Mouse (Mus musculus): ENCODE results near the gene Rasal1. TPM values are rescaled to one million over a fixed set of nuclear protein-coding genes. Genes with fewer than 3 reads are reported as not detected.

Rasal1 gene
- 0.58 and 0.89 TPM in 2 replicates for polyA plus RNA-seq (2015; fragmentation: Nextera tagmentation; extraction: Ambion mirVana)

DNA sequence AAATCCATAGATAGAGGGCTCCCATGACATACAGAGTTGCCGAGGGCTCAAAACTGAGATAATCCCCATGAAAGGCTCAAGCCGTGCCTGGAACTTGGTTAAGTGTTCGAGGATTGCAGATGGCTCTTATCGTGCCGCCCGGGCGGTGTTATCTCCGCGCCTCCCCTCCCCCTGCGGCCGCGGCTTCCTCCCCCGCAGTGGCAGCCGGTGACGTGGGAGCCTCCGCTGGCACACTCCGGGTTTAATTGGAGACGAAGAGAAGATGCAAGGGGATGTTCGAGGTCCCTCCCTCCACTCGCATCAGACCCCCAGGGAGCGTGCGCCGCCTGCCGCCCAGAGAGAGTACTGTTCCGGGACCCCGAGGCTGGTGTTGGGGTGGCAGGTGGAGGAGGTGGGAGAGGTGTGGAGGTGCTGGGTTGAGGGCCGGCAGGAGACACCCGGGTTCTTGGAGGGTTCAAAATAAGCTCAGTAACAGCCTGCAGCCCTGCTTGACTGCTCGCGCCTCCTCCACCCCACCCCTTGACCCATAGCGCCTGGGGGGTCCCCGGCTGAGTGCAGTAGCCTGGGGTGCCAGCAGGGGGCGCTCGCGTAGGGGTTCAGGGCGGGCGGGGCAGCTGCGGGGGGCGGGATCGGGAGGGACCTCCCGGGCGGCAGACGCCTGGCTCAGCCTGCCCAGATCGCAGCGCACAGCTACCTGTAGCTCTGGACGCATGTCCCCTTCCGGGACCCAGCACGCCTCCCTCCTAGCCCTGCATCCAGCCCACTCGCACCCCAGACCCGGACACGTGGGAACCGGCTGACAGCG lies at the start of gene Rasal1:
Rasal1 (plus strand) TSS at position 244 of the 805 bp plus-strand sequence.
- under 1% methylated on average over 51 of the region's 53 CpGs for WGBS
- Histone ChIP-seq H3K9me3 (replicated peaks) (no peaks in the 10 kb centered on the region), H3K4me2 (peak within 1 kb of the TSS; percentile 61), H3K27ac (no peak within 1 kb of the TSS), H3K4me1 (peaks cover 24% of the 10 kb centered on the region), H3K36me3 (no peaks in the 10 kb centered on the region), H3K27me3 (peaks cover 62% of the 10 kb centered on the region), H3K9ac (peak within 1 kb of the TSS; percentile 33; the same call in 1 of the 2 replicates), H3K4me3 (replicated peaks) (peak within 1 kb of the TSS; percentile 34)
- peak; percentile 65 for ATAC-seq (replicated peaks; ENCODE audit: low FRiP score)

DNA sequence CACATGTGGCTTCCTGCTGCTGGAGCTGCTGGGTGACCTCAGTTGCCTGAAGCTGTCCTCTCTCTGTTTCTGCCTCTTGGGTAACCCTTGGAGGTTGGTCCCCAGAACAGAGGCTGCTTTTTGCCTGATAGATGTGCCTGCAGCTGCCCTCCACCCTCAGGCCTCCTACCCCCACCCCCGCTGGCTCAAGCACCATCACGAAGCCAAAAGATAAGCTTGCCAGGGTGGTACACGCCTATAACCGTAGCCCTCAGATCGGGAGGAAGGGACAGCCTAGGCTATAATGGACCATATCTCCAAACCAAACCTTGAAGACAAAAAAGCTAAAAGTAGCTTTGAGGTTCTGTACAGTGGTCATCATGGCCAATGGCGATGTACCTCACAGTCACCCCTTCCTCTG lies 49.0 kb upstream of the Rasal1 start:
- WGBS, result 85% methylated on average over 6 of the region's 6 CpGs
- Histone ChIP-seq H3K4me3 (replicated peaks) (no peak overlapping the region), H3K4me1 (peaks cover 8% of the 10 kb centered on the region; the same call in 1 of the 2 replicates), H3K4me2 (no peak overlapping the region), H3K27me3 (no peaks in the 10 kb centered on the region), H3K9ac (no peak overlapping the region), H3K27ac (no peak overlapping the region), H3K36me3 (no peaks in the 10 kb centered on the region), H3K9me3 (replicated peaks) (no peaks in the 10 kb centered on the region)
- ATAC-seq (replicated peaks; ENCODE audit: low FRiP score), result no peak

DNA sequence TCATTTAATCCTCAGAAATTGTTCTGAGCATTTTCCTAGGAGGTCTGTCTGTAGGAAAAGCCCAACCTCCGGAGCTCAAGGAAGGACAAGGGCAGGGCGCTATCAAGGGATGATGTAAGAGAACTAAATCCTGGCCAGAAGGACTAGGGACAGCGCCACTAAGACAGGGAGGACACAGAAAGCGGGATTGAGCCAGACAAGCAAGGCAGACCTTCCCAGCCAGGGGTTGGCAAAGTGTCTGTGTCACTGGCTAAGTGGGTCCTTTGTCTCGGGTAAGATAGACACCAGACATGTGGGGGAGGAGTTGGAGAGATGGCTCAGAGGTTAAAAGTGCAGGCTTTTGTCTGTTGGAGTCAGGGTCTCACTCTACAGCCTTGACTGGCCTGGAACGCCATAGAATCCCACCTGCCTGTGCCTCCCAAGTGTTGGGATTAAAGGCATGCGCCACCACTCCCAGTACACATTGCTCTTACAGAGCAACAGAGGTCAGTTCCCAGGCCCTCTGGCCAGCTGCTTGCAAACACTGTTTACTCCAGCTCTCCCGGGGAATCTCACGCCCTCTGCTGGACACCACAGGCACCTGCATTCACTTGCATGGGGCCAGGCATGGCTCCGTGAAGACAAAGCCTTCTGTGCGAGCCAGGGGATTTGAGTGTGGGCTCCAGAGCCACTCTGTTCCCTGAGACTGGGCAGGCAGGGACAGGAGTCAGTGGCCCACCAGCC lies 47.5 kb upstream of the Rasal1 start:
- Histone ChIP-seq H3K9ac (no peak overlapping the region), H3K4me2 (no peak overlapping the region), H3K9me3 (replicated peaks) (no peaks in the 10 kb centered on the region), H3K4me3 (replicated peaks) (no peak overlapping the region), H3K27ac (no peak overlapping the region), H3K36me3 (no peaks in the 10 kb centered on the region), H3K4me1 (peaks cover 15% of the 10 kb centered on the region), H3K27me3 (no peaks in the 10 kb centered on the region)
- whole genome bisulfite sequencing, result 58% methylated on average over 11 of the region's 11 CpGs
- ATAC-seq (replicated peaks; ENCODE audit: low FRiP score), result no peak

DNA sequence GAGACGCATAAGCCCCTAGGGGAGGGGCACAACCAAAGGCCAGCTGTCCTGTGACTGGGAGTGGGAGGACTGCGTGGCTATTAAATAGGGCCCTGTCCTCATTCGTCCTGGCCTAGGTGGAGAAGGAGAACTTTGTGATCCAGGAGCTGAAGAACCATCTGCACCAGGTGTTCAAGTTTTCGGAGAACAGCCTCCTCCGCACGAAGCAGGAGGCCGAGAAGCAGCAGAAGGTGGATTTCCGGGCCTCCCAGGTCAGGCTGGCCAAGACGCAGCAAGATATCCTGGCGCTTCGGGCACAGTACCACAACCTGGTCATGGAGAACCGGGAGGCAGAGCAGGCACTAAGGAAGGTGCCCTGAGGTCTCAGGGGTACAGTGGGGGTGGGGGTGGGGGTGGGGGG lies 46.4 kb upstream of the Rasal1 start:
- WGBS, result 85% methylated on average over 12 of the region's 12 CpGs
- no peaks in the 10 kb centered on the region for H3K36me3 ChIP-seq
- H3K9ac ChIP-seq, result no peak overlapping the region
- no peak overlapping the region for H3K27ac ChIP-seq
- no peaks in the 10 kb centered on the region for H3K9me3 ChIP-seq (replicated peaks)
- H3K4me3 ChIP-seq (replicated peaks), result no peak overlapping the region
- H3K27me3 ChIP-seq, result no peaks in the 10 kb centered on the region
- H3K4me1 ChIP-seq, result peaks cover 15% of the 10 kb centered on the region
- ATAC-seq (replicated peaks; ENCODE audit: low FRiP score), result no peak
- no peak overlapping the region for H3K4me2 ChIP-seq

DNA sequence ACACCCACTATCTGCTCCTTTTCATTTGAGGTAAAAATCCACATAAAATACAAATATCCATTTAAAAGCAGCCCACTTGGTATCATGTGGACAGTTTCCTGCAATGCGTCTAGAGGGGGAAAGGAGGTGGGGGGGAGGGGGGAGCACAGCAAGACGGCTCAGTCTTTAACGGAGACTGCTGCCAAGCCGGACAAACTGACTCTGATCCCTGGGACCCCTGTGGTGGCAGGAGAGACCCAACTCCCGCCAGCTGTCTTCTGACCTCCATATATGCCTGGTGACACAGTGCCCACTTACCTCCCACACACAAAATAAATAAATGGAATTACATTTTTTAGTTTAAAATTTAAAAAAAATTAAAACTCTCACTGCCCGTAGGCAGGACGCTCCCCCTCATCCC lies 45.1 kb upstream of the Rasal1 start:
- Histone ChIP-seq H3K9me3 (replicated peaks) (no peaks in the 10 kb centered on the region), H3K27ac (no peak overlapping the region), H3K9ac (peak overlapping the region; percentile 6; the same call in 1 of the 2 replicates), H3K4me3 (replicated peaks) (no peak overlapping the region), H3K36me3 (peaks cover 7% of the 10 kb centered on the region), H3K4me2 (no peak overlapping the region), H3K4me1 (peaks cover 15% of the 10 kb centered on the region), H3K27me3 (no peaks in the 10 kb centered on the region)
- WGBS, result 75% methylated on average over 7 of the region's 7 CpGs
- no peak for ATAC-seq (replicated peaks; ENCODE audit: low FRiP score)

DNA sequence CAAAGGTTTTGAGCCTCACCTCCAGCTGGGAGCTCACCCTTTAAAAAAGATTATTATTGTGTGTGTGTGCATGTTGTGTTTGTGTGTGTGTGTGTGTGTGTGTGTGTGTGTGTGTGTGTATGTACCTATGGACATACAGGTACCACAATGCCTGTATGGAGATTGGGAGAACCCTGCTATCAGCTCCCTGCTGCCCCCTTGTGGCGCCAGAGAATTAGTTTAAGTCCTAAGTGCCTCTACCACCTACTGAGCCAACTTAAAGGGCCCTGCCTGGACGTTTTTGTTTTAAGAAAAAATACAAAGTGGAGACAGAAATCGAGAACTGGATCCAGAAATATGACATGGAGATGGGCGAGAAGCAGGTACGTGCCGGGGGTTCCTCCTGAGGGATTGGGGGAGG lies 43.8 kb upstream of the Rasal1 start:
- H3K9ac ChIP-seq, result no peak overlapping the region
- H3K27ac ChIP-seq, result no peak overlapping the region
- 3% methylated on average over 6 of the region's 6 CpGs for WGBS
- H3K27me3 ChIP-seq, result no peaks in the 10 kb centered on the region
- H3K4me2 ChIP-seq, result peak overlapping the region; percentile 68
- H3K9me3 ChIP-seq (replicated peaks), result no peaks in the 10 kb centered on the region
- peak overlapping the region; percentile 38 for H3K4me3 ChIP-seq (replicated peaks)
- peaks cover 15% of the 10 kb centered on the region for H3K4me1 ChIP-seq
- peaks cover 13% of the 10 kb centered on the region for H3K36me3 ChIP-seq
- ATAC-seq (replicated peaks; ENCODE audit: low FRiP score), result 0 out of 2 replicates have a peak, but pooled peaks have one; percentile 23

DNA sequence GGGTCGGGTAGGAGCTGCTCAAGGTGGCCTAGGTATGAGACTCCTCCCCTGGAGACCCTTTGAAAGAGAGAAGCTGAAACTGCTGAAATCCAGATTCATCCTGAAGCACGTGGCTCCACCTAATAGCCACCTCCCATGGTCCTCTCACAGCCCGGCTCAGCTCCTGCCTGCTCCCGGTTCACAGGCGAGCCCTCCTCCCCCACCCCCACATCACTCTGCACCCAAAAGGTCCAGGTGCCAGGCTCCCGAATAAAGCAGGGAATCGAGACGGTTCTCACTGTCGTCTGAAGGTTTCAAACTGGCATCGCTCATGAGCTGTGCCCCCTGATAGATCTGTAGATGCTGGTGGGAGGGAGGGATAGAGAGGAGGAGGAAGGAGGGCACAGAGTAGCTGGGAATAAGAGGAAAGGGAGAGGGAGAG lies 43.4 kb upstream of the Rasal1 start:
- no peaks in the 10 kb centered on the region for H3K9me3 ChIP-seq (replicated peaks)
- no peak overlapping the region for H3K9ac ChIP-seq
- H3K36me3 ChIP-seq, result peaks cover 13% of the 10 kb centered on the region
- peak overlapping the region; percentile 38 for H3K4me3 ChIP-seq (replicated peaks)
- WGBS, result 2% methylated on average over 10 of the region's 10 CpGs
- H3K27me3 ChIP-seq, result no peaks in the 10 kb centered on the region
- peaks cover 15% of the 10 kb centered on the region for H3K4me1 ChIP-seq
- peak overlapping the region; percentile 68 for H3K4me2 ChIP-seq
- peak; percentile 55; the same call in 1 of the 2 replicates for ATAC-seq (replicated peaks; ENCODE audit: low FRiP score)
- no peak overlapping the region for H3K27ac ChIP-seq

DNA sequence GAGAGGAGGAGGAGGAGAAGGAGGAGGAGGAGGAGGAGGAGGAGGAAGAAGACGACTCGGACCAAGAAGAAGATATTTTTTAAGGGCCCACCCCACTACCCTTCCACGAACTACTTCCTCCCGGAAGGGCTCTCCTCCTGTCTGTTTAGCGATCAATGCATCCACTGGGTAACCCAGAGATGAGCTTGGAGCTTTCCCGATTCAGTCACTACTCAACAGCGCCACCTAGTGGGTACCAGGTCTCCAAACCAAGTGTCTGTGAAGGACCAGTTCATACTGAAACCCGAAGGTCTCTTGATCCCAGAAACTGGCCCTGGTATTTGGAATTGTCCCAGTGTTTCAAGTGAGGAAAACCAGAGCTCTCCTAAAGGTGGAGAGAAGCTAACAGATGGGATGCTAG lies 42.9 kb upstream of the Rasal1 start:
- no peak overlapping the region for H3K9ac ChIP-seq
- no peaks in the 10 kb centered on the region for H3K9me3 ChIP-seq (replicated peaks)
- peak; percentile 59 for ATAC-seq (replicated peaks; ENCODE audit: low FRiP score)
- no peaks in the 10 kb centered on the region for H3K27me3 ChIP-seq
- WGBS, result 2% methylated on average over 8 of the region's 8 CpGs
- H3K4me3 ChIP-seq (replicated peaks), result peak overlapping the region; percentile 38
- peak overlapping the region; percentile 68 for H3K4me2 ChIP-seq
- H3K36me3 ChIP-seq, result peaks cover 13% of the 10 kb centered on the region
- H3K27ac ChIP-seq, result no peak overlapping the region
- peaks cover 15% of the 10 kb centered on the region for H3K4me1 ChIP-seq

DNA sequence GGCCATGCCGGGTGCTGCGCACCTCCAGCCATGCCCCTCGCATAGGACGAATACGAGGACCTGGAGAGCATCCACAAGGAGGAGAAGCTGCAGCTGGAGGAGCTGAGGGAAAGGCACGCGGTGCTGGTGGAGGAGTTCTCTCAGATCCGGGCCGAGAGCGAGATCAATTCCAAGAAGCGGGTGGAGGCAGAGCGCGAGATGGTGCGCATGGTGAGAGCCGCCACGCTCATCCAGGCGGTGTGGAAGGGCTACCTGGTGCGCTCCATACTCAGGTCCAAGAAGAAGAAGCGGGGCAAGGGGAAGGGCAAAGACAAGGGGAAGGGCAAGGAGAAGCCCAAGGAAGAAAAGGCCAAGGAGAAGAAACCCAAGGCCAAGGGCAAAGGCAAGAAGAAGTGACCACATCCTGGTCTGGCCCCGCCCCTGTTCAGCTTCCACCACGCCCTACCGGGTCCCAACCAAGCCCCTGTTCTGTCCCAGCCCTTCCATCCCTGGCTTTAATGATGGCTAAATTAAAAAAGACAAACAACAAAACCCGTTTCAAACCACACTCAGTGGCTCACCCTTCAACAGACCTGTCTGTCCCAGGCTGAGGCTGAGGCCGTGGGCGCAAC lies 41.9 kb upstream of the Rasal1 start:
- H3K27ac ChIP-seq, result no peak overlapping the region
- no peak overlapping the region for H3K4me3 ChIP-seq (replicated peaks)
- ATAC-seq (replicated peaks; ENCODE audit: low FRiP score), result no peak
- H3K9me3 ChIP-seq (replicated peaks), result no peaks in the 10 kb centered on the region
- peaks cover 13% of the 10 kb centered on the region for H3K36me3 ChIP-seq
- H3K27me3 ChIP-seq, result no peaks in the 10 kb centered on the region
- peaks cover 17% of the 10 kb centered on the region for H3K4me1 ChIP-seq
- 71% methylated on average over 25 of the region's 25 CpGs for WGBS
- no peak overlapping the region for H3K4me2 ChIP-seq
- no peak overlapping the region for H3K9ac ChIP-seq

DNA sequence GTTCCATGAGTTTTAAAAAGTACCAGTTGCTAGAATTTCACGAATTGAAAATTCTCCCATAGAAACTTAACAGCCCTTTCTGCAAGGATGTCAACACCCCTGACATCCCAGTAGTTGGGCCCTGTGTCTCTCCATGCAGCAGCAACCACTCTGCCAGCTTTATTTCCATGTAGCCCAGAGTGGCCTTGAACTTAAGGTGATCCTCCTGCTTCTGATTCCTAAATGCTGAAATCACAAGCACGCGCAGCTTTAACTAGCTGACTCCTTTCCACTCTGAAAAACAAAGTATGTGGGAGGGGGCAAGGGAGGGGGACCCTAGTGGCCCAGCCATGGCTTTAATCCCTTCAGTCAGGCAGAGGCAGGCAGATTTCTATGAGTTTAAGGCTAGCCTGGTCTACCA lies 41.3 kb upstream of the Rasal1 start:
- Histone ChIP-seq H3K4me3 (replicated peaks) (no peak overlapping the region), H3K4me1 (peaks cover 21% of the 10 kb centered on the region), H3K27me3 (no peaks in the 10 kb centered on the region), H3K36me3 (peaks cover 13% of the 10 kb centered on the region), H3K4me2 (no peak overlapping the region), H3K9me3 (replicated peaks) (no peaks in the 10 kb centered on the region), H3K9ac (no peak overlapping the region), H3K27ac (no peak overlapping the region)
- no peak for ATAC-seq (replicated peaks; ENCODE audit: low FRiP score)
- 68% methylated on average over 3 of the region's 3 CpGs for WGBS

DNA sequence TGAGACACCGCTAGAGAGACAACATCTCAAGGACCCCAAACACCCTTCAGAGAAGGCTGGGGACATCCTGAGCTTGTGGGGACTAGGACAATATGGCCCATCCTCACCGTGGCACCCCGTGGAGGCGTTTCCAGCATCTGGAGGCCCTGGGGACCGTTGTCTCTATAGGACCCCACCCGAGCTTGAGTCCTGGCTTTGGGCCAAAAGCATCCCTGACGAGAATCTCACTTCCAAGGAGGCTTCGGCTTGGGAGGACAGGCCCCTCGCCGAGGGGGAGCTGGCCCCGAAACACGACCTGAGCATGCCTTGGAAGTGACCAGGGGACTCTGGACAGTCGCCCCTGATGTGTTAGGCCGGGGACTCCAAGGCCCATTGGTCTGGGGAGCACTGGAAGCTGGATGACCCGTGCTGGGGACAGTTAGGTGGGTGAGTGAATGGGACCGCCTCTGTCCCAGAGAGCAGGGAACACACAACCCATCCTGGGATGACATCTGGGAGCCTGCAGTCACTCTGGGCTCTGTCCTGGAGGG lies 39.3 kb upstream of the Rasal1 start:
- Histone ChIP-seq H3K4me3 (replicated peaks) (no peak overlapping the region), H3K27me3 (no peaks in the 10 kb centered on the region), H3K27ac (no peak overlapping the region), H3K4me2 (no peak overlapping the region), H3K36me3 (peaks cover 13% of the 10 kb centered on the region), H3K9ac (no peak overlapping the region), H3K9me3 (replicated peaks) (no peaks in the 10 kb centered on the region), H3K4me1 (peaks cover 28% of the 10 kb centered on the region)
- no peak for ATAC-seq (replicated peaks; ENCODE audit: low FRiP score)
- 84% methylated on average over 16 of the region's 16 CpGs for WGBS

Data from kidney, embryonic 15.5 days (tissue).